Mouse (Mus musculus): Measurements from ENCODE around the gene Serpinb7. TPM values are rescaled to one million over a fixed set of nuclear protein-coding genes. Genes with fewer than 3 reads are reported as not detected.

Gene Serpinb7
- total and polyA plus RNA-seq, 3 experiments = 0.17 to 0.20 TPM; not detected in 1

DNA sequence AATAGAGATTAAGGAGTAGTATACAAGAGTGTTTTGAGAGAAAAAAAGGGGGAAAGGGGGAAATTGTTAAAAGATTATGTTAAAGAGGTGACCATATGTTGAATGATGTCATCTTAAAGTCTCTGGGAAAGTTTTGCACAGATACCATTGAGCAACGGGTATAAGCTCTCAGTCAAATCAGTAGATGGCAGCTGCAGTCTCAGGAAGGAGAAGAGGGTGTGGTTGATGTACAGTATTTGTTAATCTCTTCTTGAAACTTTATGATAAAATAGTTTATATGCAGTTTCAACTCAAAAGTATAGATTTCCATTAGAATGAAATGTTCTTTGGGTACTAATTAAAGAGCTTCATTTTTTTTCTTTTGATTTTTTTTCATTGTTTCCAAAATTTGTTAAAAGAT is 2.0 kb upstream of the Serpinb7 start:
- H3K9ac ChIP-seq (ENCODE audit: insufficient read depth, low read depth) = no peak overlapping the region
- no peak overlapping the region for H3K27ac ChIP-seq (ENCODE audit: insufficient read depth, low read depth)
- H3K9me3 ChIP-seq (replicated peaks; ENCODE audit: low read length) = no peaks in the 10 kb centered on the region
- H3K79me2 ChIP-seq (replicated peaks; ENCODE audit: control insufficient read depth, extremely low read depth, insufficient read depth, poor library complexity, severe bottlenecking) = no peaks in the 10 kb centered on the region
- H3K4me2 ChIP-seq (ENCODE audit: insufficient read depth, low read depth, poor library complexity, severe bottlenecking) = no peak overlapping the region
- H3K36me3 ChIP-seq (replicated peaks in 1 of 2; ENCODE audit: control insufficient read depth in 1 of 2, insufficient read depth in 1 of 2, low read length in 1 of 2) = no peaks in the 10 kb centered on the region
- 0 out of 4 replicates have a peak, but pooled peaks cover 0 to 2% of the 10 kb centered on the region in 2 experiments for H3K4me1 ChIP-seq (ENCODE audit: control insufficient read depth in 1 of 2, insufficient read depth in 2 of 2)
- DNase-seq (ENCODE audit: extremely low read depth) = no peak
- in situ Hi-C loops (cut with MboI; ENCODE audit: low pct_ligation_motif_present, low pct_unique_long_range_greater_than_20kb, low sequenced_read_pairs) (no loop called here), dilution Hi-C loops (cut with MboI; ENCODE audit: extremely low pct_ligation_motif_present, extremely low pct_unique_long_range_greater_than_20kb, low sequenced_read_pairs) (no loop called here)
- H3K4me3 ChIP-seq (replicated peaks in 1 of 3; ENCODE audit: low read depth in 2 of 3, low read length in 2 of 3, poor library complexity in 1 of 3) = no peak overlapping the region
- no peaks in the 10 kb centered on the region for H3K27me3 ChIP-seq (replicated peaks)
- TF ChIP-seq ETS1 (conservative IDR thresholded peaks at IDR 0.05; ENCODE audit: low read depth, low read length) (no peak), USF2 (conservative IDR thresholded peaks at IDR 0.05; ENCODE audit: low read depth, low read length) (no peak), IRF4 (IDR thresholded peaks at IDR 0.05; ENCODE audit: low read depth, low read length) (no peak), CHD2 (IDR thresholded peaks at IDR 0.05; ENCODE audit: low read length) (no peak), ZKSCAN1 (IDR thresholded peaks at IDR 0.05; ENCODE audit: borderline replicate concordance, low read depth, low read length) (no peak), E2F4 (IDR thresholded peaks at IDR 0.05; ENCODE audit: insufficient replicate concordance, low read depth, low read length) (no peak), TBP (conservative IDR thresholded peaks at IDR 0.05; ENCODE audit: low read depth, low read length) (peak; percentile 67; the same call in 1 of the 2 replicates)

DNA sequence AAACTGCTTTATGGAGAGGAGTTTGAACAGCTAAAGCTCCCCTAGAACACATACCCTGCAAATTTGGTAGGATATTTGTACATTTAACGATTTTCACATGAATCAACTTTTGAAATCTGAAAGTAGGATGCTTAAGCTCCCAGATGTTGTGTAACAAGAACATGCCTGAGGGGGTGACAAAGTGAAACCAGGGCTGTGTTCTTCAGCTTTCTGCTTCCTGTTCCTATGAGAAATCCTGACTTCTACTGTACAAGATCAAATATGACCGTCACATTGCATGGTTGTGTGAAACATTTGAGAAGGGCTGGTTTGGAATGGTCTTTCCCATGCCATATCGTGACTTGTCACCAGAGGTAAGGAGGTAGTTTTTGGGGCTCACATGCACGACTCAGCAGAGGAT is 2.6 kb downstream of the Serpinb7 start:
- Histone ChIP-seq H3K4me2 (ENCODE audit: insufficient read depth, low read depth, poor library complexity, severe bottlenecking) (peak overlapping the region; percentile 1; the same call in 1 of the 2 replicates), H3K9ac (ENCODE audit: insufficient read depth, low read depth) (no peak overlapping the region), H3K36me3 (replicated peaks in 1 of 2; ENCODE audit: control insufficient read depth in 1 of 2, insufficient read depth in 1 of 2, low read length in 1 of 2) (no peaks in the 10 kb centered on the region), H3K4me3 (replicated peaks in 1 of 3; ENCODE audit: low read depth in 2 of 3, low read length in 2 of 3, poor library complexity in 1 of 3) (no peak overlapping the region), H3K4me1 (ENCODE audit: control insufficient read depth in 1 of 2, insufficient read depth in 2 of 2) (0 out of 4 replicates have a peak, but pooled peaks cover 0 to 2% of the 10 kb centered on the region in 2 experiments), H3K27ac (ENCODE audit: insufficient read depth, low read depth) (no peak overlapping the region), H3K9me3 (replicated peaks; ENCODE audit: low read length) (no peaks in the 10 kb centered on the region), H3K27me3 (replicated peaks) (no peaks in the 10 kb centered on the region), H3K79me2 (replicated peaks; ENCODE audit: control insufficient read depth, extremely low read depth, insufficient read depth, poor library complexity, severe bottlenecking) (no peaks in the 10 kb centered on the region)
- dilution Hi-C loops (cut with MboI; ENCODE audit: extremely low pct_ligation_motif_present, extremely low pct_unique_long_range_greater_than_20kb, low sequenced_read_pairs) (no loop called here), in situ Hi-C loops (cut with MboI; ENCODE audit: low pct_ligation_motif_present, low pct_unique_long_range_greater_than_20kb, low sequenced_read_pairs) (no loop called here)
- DNase-seq (ENCODE audit: extremely low read depth) = no peak
- TF ChIP-seq IRF4 (IDR thresholded peaks at IDR 0.05; ENCODE audit: low read depth, low read length) (no peak), RAD21 (IDR thresholded peaks at IDR 0.05; ENCODE audit: low read depth, low read length) (no peak)

DNA sequence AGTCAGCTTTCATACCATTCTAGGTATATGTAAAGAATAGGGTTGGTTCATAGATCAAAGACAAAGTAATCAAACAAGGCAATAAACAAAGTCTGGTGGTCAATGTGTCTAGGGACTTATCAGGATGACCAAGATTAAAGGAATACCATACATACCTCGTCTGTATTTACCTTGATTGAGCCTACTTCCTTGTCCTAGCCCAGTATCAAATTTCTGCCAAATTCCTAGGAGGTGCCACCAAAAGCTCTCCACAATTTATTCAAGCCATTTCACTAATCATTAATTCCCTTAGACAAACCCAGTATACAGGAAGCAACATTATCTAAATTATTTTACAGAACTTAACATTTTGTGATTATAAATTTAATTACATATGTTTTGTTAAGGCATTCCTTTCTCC is 15.2 kb downstream of the Serpinb7 start:
- no peak for DNase-seq (ENCODE audit: extremely low read depth)
- no peak overlapping the region for H3K9ac ChIP-seq (ENCODE audit: insufficient read depth, low read depth)
- H3K4me1 ChIP-seq (ENCODE audit: control insufficient read depth in 1 of 2, insufficient read depth in 2 of 2) = peaks cover 0 to 4% of the 10 kb centered on the region in 2 experiments; a peak in 1 of 4 replicates
- H3K27me3 ChIP-seq (replicated peaks) = no peaks in the 10 kb centered on the region
- no peaks in the 10 kb centered on the region for H3K79me2 ChIP-seq (replicated peaks; ENCODE audit: control insufficient read depth, extremely low read depth, insufficient read depth, poor library complexity, severe bottlenecking)
- no peak for TF ChIP-seq ELF1 (IDR thresholded peaks at IDR 0.05; ENCODE audit: low read depth, low read length)
- TF ChIP-seq MXI1 (IDR thresholded peaks at IDR 0.05; ENCODE audit: low read depth, low read length) = no peak
- no peak for TF ChIP-seq CTCF (conservative IDR thresholded peaks at IDR 0.05 in 1 of 2, IDR thresholded peaks at IDR 0.05 in 1 of 2; ENCODE audit: low read depth in 2 of 2, low read length in 2 of 2)
- no peaks in the 10 kb centered on the region for H3K36me3 ChIP-seq (replicated peaks in 1 of 2; ENCODE audit: control insufficient read depth in 1 of 2, insufficient read depth in 1 of 2, low read length in 1 of 2)
- H3K4me2 ChIP-seq (ENCODE audit: insufficient read depth, low read depth, poor library complexity, severe bottlenecking) = no peak overlapping the region; the same call in 1 of the 2 replicates
- no peaks in the 10 kb centered on the region for H3K9me3 ChIP-seq (replicated peaks; ENCODE audit: low read length)
- in situ Hi-C loops (cut with MboI; ENCODE audit: low pct_ligation_motif_present, low pct_unique_long_range_greater_than_20kb, low sequenced_read_pairs) (no loop called here), dilution Hi-C loops (cut with MboI; ENCODE audit: extremely low pct_ligation_motif_present, extremely low pct_unique_long_range_greater_than_20kb, low sequenced_read_pairs) (no loop called here)
- no peak overlapping the region for H3K27ac ChIP-seq (ENCODE audit: insufficient read depth, low read depth)
- H3K4me3 ChIP-seq (replicated peaks in 1 of 3; ENCODE audit: low read depth in 2 of 3, low read length in 2 of 3, poor library complexity in 1 of 3) = no peak overlapping the region

Data from CH12.LX (cell line).